Mouse (Mus musculus) midbrain, embryonic 13.5 days (tissue): Measurements from ENCODE around the gene Ctnna3. TPM values are rescaled to one million over a fixed set of nuclear protein-coding genes. Genes with fewer than 3 reads are reported as not detected.

Experiments used
- ATAC-seq: fragments of 200-750 bp; cut with Nextera tagmentation; 2 replicates; pipeline ENCODE4 v1.8.0; 2017; ENCODE audit warnings: mild to moderate bottlenecking, moderate TSS enrichment, moderate library complexity
- H3K27ac ChIP-seq: fragments of 300-500 bp; sonication (generic); 2 replicates; pipeline ENCODE4 v1.5.1; 2015; ENCODE audit warnings: inconsistent platforms, mild to moderate bottlenecking, moderate library complexity
- H3K27me3 ChIP-seq: fragments of 300-500 bp; sonication (generic); 2 replicates; pipeline ENCODE4 v1.6.1; 2015; ENCODE audit warnings: mild to moderate bottlenecking, inconsistent platforms
- H3K36me3 ChIP-seq: fragments of 300-500 bp; sonication (generic); 2 replicates; pipeline ENCODE4 v1.6.1; 2015; ENCODE audit warnings: mild to moderate bottlenecking, inconsistent platforms
- H3K4me1 ChIP-seq: fragments of 300-500 bp; sonication (generic); replicated peaks from 2 replicates; pipeline ENCODE4 v1.6.1; 2015; ENCODE audit warnings: inconsistent platforms
- H3K4me2 ChIP-seq: fragments of 300-500 bp; sonication (generic); replicated peaks from 2 replicates; pipeline ENCODE4 v1.6.1; 2015; ENCODE audit warnings: moderate library complexity, mild to moderate bottlenecking, inconsistent platforms
- H3K4me3 ChIP-seq: fragments of 300-500 bp; sonication (generic); replicated peaks from 2 replicates; pipeline ENCODE4 v1.5.1; 2015; ENCODE audit warnings: mild to moderate bottlenecking, inconsistent platforms
- H3K9ac ChIP-seq: fragments of 300-500 bp; sonication (generic); replicated peaks from 2 replicates; pipeline ENCODE4 v1.6.1; 2015; ENCODE audit warnings: mild to moderate bottlenecking, inconsistent platforms
- H3K9me3 ChIP-seq: fragments of 300-500 bp; sonication (generic); 2 replicates; pipeline ENCODE4 v1.6.1; 2016; ENCODE audit warnings: mild to moderate bottlenecking, inconsistent platforms
- WGBS: fragments of 180-500 bp; shearing (Covaris S2); methylation state at CpG from one replicate; pipeline ENCODE4 v1.1.7; 2015; 5-methylcytosine and 5-hydroxymethylcytosine counted together
- polyA plus RNA-seq: library from polyadenylated mRNA; unstranded; fragments of >200 nt; fragmentation: Nextera tagmentation; extraction: Ambion mirVana; gene quantifications from 2 replicates; pipeline ENCODE4 v1.2.1, GENCODE M21; 2015

Ctnna3 gene
- polyA plus RNA-seq, 1 experiment from 2014 or later = 0.23 TPM

DNA sequence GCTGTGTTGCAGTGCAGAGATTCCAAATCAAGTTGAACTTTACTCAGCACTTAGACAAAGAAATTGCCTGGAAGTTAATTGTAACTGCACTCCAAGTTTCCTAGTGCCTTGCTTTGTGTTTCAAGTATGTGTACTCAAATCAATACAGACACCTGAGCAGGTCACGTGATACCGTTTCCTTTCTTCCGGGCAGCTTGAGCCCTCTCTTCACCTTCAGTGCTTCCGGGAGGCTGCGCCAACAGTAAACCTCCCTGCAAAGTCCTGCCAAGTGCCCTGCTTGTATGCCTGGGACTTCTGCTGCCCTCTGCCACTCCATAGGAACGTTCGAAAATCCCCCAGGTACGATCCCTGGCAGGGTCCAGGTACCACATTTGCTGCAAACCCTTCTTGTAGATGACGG, 223.0 kb downstream of the Ctnna3 start:
- H3K4me1 ChIP-seq = no peaks in the 10 kb centered on the region
- no peak for ATAC-seq
- H3K36me3 ChIP-seq = no peaks in the 10 kb centered on the region
- no peak overlapping the region for H3K4me3 ChIP-seq
- no peaks in the 10 kb centered on the region for H3K27me3 ChIP-seq
- no peaks in the 10 kb centered on the region for H3K9me3 ChIP-seq
- H3K9ac ChIP-seq = no peak overlapping the region
- H3K27ac ChIP-seq = no peak overlapping the region
- 82% methylated on average over 9 of the region's 9 CpGs for WGBS
- H3K4me2 ChIP-seq = no peak overlapping the region

DNA sequence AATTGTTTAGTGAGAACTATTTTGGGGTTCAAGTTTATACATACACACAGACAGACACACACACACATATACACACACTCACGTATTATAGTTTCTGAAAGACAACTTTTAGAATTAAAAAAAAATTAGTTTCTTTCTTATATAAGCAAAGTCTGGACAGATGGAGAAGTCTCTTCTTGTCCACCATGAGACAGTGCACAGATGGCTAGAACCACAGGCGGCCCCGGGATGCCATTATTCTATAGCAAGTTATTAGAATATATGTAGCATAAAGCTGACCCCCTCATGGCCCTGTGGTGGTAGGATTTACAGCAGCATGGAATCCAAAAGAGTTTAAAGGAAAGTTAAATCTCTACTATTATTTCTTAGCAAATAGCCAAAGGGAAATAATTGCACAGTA, 223.7 kb downstream of the Ctnna3 start:
- H3K27me3 ChIP-seq = no peaks in the 10 kb centered on the region
- H3K4me3 ChIP-seq = no peak overlapping the region
- no peaks in the 10 kb centered on the region for H3K36me3 ChIP-seq
- no peaks in the 10 kb centered on the region for H3K4me1 ChIP-seq
- H3K9ac ChIP-seq = no peak overlapping the region
- WGBS = 91% methylated on average over 3 of the region's 3 CpGs
- H3K4me2 ChIP-seq = no peak overlapping the region
- no peak for ATAC-seq
- no peaks in the 10 kb centered on the region for H3K9me3 ChIP-seq
- no peak overlapping the region for H3K27ac ChIP-seq

DNA sequence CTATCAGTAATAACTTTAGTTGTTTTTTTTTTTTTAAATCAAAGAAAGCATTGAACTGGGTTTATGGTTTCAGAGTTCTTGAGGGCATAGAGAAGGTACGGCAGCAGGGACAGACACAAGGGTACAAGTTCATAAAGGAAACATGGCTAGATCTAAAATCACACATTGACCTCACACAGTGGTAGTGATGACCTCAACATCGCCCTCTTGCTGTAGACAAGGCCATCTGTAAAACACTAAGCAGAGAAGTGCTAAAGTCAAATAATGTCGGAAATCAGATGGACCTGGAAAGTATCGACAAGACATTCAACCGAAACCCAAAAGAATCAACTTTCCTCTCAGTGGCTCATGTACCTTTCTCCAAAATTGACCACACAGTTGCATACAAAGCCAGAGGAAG, 224.7 kb downstream of the Ctnna3 start:
- H3K27ac ChIP-seq = no peak overlapping the region
- no peaks in the 10 kb centered on the region for H3K36me3 ChIP-seq
- H3K27me3 ChIP-seq = no peaks in the 10 kb centered on the region
- 90% methylated on average over 5 of the region's 5 CpGs for WGBS
- no peaks in the 10 kb centered on the region for H3K4me1 ChIP-seq
- H3K9ac ChIP-seq = no peak overlapping the region
- no peak for ATAC-seq
- no peaks in the 10 kb centered on the region for H3K9me3 ChIP-seq
- H3K4me3 ChIP-seq = no peak overlapping the region
- no peak overlapping the region for H3K4me2 ChIP-seq

DNA sequence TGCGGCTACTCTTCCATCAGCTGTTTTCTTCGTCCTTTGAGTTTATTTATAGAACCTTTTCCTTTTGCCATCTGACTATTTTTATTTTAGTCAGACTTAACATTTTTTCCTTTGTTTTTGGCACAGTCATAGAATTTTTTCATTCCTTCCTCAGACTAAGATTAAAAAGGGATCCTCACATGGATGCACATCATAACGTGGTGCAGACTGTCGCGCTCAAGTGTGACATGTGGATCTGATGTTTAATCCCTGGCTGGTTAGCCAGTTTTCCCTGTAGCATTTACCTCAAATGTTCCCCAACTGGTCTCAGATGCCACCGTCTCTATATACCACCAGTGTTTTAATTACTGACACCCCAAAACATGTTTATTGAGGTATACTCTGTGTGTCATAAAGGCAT, 246.4 kb downstream of the Ctnna3 start:
- no peaks in the 10 kb centered on the region for H3K36me3 ChIP-seq
- no peak overlapping the region for H3K4me3 ChIP-seq
- no peak overlapping the region for H3K9ac ChIP-seq
- no peaks in the 10 kb centered on the region for H3K4me1 ChIP-seq
- H3K27ac ChIP-seq = no peak overlapping the region
- ATAC-seq = no peak
- H3K9me3 ChIP-seq = no peaks in the 10 kb centered on the region
- WGBS = 84% methylated on average over 6 of the region's 6 CpGs
- no peaks in the 10 kb centered on the region for H3K27me3 ChIP-seq
- H3K4me2 ChIP-seq = no peak overlapping the region

GRCm38 (mm10) chr10:63689233-63689632, 259.3 kb downstream of the Ctnna3 start:
- Histone ChIP-seq H3K27ac (no peak overlapping the region), H3K9me3 (no peaks in the 10 kb centered on the region), H3K27me3 (no peaks in the 10 kb centered on the region), H3K4me2 (no peak overlapping the region), H3K4me3 (no peak overlapping the region), H3K9ac (no peak overlapping the region), H3K36me3 (no peaks in the 10 kb centered on the region), H3K4me1 (no peaks in the 10 kb centered on the region)
- no peak for ATAC-seq
- WGBS = 19% methylated on average over 3 of the region's 3 CpGs

GRCm38 (mm10) chr10:63689651-63690050, 259.8 kb downstream of the Ctnna3 start:
- WGBS = 34% methylated on average over 4 of the region's 4 CpGs
- Histone ChIP-seq H3K9ac (no peak overlapping the region), H3K36me3 (no peaks in the 10 kb centered on the region), H3K4me3 (no peak overlapping the region), H3K27me3 (no peaks in the 10 kb centered on the region), H3K4me2 (no peak overlapping the region), H3K4me1 (no peaks in the 10 kb centered on the region), H3K27ac (no peak overlapping the region), H3K9me3 (no peaks in the 10 kb centered on the region)
- no peak for ATAC-seq

DNA sequence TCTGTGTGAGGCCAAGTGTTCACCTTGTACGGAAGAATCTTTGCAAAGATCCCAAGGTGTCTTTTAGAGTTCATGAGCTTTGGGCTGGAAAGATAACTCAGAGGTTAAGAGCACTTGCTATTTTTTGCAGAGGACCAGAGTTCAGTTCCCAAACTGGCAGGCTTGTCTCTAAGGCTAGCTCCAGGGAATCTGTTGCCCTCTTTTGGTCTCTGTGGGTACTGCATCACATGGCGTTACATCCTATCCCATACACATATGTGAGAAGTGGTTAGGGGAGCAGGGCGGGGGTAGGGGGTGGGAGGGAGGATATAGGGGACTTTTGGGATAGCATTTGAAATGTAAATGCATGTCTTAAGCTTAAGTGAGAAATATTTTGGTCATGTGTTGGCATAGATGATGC, 262.1 kb downstream of the Ctnna3 start:
- Histone ChIP-seq H3K27me3 (no peaks in the 10 kb centered on the region), H3K27ac (no peak overlapping the region), H3K4me1 (no peaks in the 10 kb centered on the region), H3K9ac (no peak overlapping the region), H3K36me3 (no peaks in the 10 kb centered on the region), H3K9me3 (0 out of 2 replicates have a peak, but pooled peaks cover 5% of the 10 kb centered on the region), H3K4me2 (no peak overlapping the region), H3K4me3 (no peak overlapping the region)
- 66% methylated on average over 3 of the region's 3 CpGs for WGBS
- no peak for ATAC-seq

- H3K27ac ChIP-seq = no peak overlapping the region
- H3K4me3 ChIP-seq = no peak overlapping the region
- H3K36me3 ChIP-seq = no peaks in the 10 kb centered on the region
- 0 out of 2 replicates have a peak, but pooled peaks cover 2% of the 10 kb centered on the region for H3K4me1 ChIP-seq
- H3K27me3 ChIP-seq = no peaks in the 10 kb centered on the region
- no peak overlapping the region for H3K4me2 ChIP-seq
- WGBS = 79% methylated on average over 6 of the region's 6 CpGs
- H3K9ac ChIP-seq = no peak overlapping the region
- no peak for ATAC-seq
- no peaks in the 10 kb centered on the region for H3K9me3 ChIP-seq
These were observed 280.3 kb downstream of the Ctnna3 start for GRCm38 (mm10) chr10:63710211-63710610.

DNA sequence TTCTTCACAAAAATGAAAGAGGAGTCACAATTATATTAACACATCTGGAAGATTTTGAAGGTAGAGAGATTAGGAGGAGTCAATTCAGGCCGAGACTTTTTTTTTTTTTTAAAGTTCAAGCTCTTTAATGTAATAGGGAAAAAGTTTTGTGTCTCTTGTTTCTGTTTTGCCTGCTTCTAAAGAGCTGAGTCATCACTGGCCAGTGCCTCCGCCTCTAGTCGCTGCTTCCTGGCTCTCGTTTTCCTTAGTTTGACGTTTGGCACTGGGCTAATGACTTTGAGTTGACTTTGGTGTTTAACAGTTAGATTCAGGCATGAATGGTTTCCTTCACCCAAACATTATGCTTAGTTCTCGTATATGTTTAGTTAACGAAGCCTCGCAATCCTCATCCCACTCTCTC, 282.6 kb downstream of the Ctnna3 start:
- no peak overlapping the region for H3K9ac ChIP-seq
- no peak overlapping the region for H3K4me2 ChIP-seq
- H3K27ac ChIP-seq = no peak overlapping the region
- no peaks in the 10 kb centered on the region for H3K36me3 ChIP-seq
- no peaks in the 10 kb centered on the region for H3K27me3 ChIP-seq
- WGBS = 84% methylated on average over 8 of the region's 8 CpGs
- no peak for ATAC-seq
- H3K4me1 ChIP-seq = 0 out of 2 replicates have a peak, but pooled peaks cover 2% of the 10 kb centered on the region
- H3K4me3 ChIP-seq = no peak overlapping the region
- no peaks in the 10 kb centered on the region for H3K9me3 ChIP-seq

- Histone ChIP-seq H3K27me3 (no peaks in the 10 kb centered on the region), H3K9ac (no peak overlapping the region), H3K36me3 (no peaks in the 10 kb centered on the region), H3K4me3 (no peak overlapping the region), H3K9me3 (no peaks in the 10 kb centered on the region), H3K4me2 (no peak overlapping the region), H3K27ac (no peak overlapping the region), H3K4me1 (0 out of 2 replicates have a peak, but pooled peaks cover 2% of the 10 kb centered on the region)
- 79% methylated on average over 4 of the region's 4 CpGs for WGBS
- ATAC-seq = no peak
These were observed 284.3 kb downstream of the Ctnna3 start for GRCm38 (mm10) chr10:63714151-63714550.

DNA sequence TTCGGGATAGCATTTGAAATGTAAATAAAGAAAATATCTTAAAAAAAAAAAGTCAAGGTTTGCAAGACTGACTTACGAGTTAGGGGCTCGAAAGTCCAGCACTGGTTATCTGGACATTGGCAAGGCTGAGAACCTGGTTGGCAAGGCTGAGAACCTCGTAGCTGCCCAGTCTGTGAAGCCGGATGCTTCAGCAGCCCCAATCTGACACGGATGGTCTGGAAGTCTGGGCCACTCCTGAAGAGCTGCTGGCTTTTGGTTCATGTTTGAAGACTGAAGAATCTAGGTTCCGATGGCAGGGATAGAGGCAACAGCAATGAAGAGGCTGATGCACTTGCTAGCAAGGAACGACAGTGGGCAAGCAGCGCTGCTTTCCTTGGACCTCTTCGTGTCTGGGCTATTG, 339.0 kb downstream of the Ctnna3 start:
- no peaks in the 10 kb centered on the region for H3K36me3 ChIP-seq
- 93% methylated on average over 10 of the region's 10 CpGs for WGBS
- no peak overlapping the region for H3K27ac ChIP-seq
- no peak overlapping the region for H3K4me2 ChIP-seq
- no peaks in the 10 kb centered on the region for H3K4me1 ChIP-seq
- H3K27me3 ChIP-seq = no peaks in the 10 kb centered on the region
- no peaks in the 10 kb centered on the region for H3K9me3 ChIP-seq
- H3K9ac ChIP-seq = no peak overlapping the region
- no peak for ATAC-seq
- H3K4me3 ChIP-seq = no peak overlapping the region

GRCm38 (mm10) chr10:63771656-63772055, 341.8 kb downstream of the Ctnna3 start:
- Histone ChIP-seq H3K36me3 (no peaks in the 10 kb centered on the region), H3K9ac (no peak overlapping the region), H3K4me2 (no peak overlapping the region), H3K27ac (no peak overlapping the region), H3K4me3 (no peak overlapping the region), H3K4me1 (no peaks in the 10 kb centered on the region), H3K27me3 (no peaks in the 10 kb centered on the region), H3K9me3 (no peaks in the 10 kb centered on the region)
- 67% methylated on average over 7 of the region's 7 CpGs for WGBS
- no peak for ATAC-seq

GRCm38 (mm10) chr10:63772074-63772473, 342.2 kb downstream of the Ctnna3 start:
- no peak overlapping the region for H3K4me3 ChIP-seq
- H3K9ac ChIP-seq = no peak overlapping the region
- no peaks in the 10 kb centered on the region for H3K9me3 ChIP-seq
- no peak overlapping the region for H3K4me2 ChIP-seq
- no peaks in the 10 kb centered on the region for H3K4me1 ChIP-seq
- H3K36me3 ChIP-seq = no peaks in the 10 kb centered on the region
- H3K27me3 ChIP-seq = no peaks in the 10 kb centered on the region
- no peak for ATAC-seq
- no peak overlapping the region for H3K27ac ChIP-seq
- WGBS = 84% methylated on average over 10 of the region's 10 CpGs
